14 mouse cellular contexts compared by ENCODE assay signal in genomic region chr7:43309069-43309468, GRCm38 (mm10). TPM values are rescaled to one million over a fixed set of nuclear protein-coding genes. Genes with fewer than 3 reads are reported as not detected.
DNase-seq lines count a peak whose midpoint lies in the region; ATAC-seq lines count a peak whose summit lies in the region.
"Had no signal": no experiment of that assay in that cellular context is flagged by ENCODE, and none has a peak within 500 bp of the region (broad histone marks: within the 10 kb centered on the region; RNA-seq: fewer than 3 reads in every experiment).

No protein-coding gene starts in this region.

- no peak overlapping the region for H3K4me2 ChIP-seq in kidney, embryonic 15.5 days
- no peak overlapping the region for H3K4me2 ChIP-seq in heart, embryonic 16.5 days (ENCODE audit: low read depth, low read length)
- no peak overlapping the region for H3K4me2 ChIP-seq in midbrain, embryonic 16.5 days (ENCODE audit: low read length)
- H3K4me2 ChIP-seq: hindbrain, embryonic 15.5 days; liver, embryonic 12.5 days had no signal

- peaks cover 57% of the 10 kb centered on the region for H3K36me3 ChIP-seq in kidney, embryonic 15.5 days
- H3K36me3 ChIP-seq in heart, embryonic 16.5 days (ENCODE audit: control insufficient read depth, insufficient read depth), result peaks cover 20% of the 10 kb centered on the region
- peaks cover 18% of the 10 kb centered on the region for H3K36me3 ChIP-seq in midbrain, embryonic 16.5 days (ENCODE audit: control insufficient read depth, insufficient read depth, low read length)

- H3K9ac ChIP-seq in kidney, embryonic 15.5 days, result no peak overlapping the region
- no peak overlapping the region for H3K9ac ChIP-seq in heart, embryonic 16.5 days (ENCODE audit: low read length)
- H3K9ac ChIP-seq in midbrain, embryonic 16.5 days (ENCODE audit: low read depth, low read length), result no peak overlapping the region
- H3K9ac ChIP-seq: hindbrain, embryonic 15.5 days; liver, embryonic 12.5 days had no signal

- no peak for ATAC-seq in kidney, embryonic 15.5 days (replicated peaks; ENCODE audit: low FRiP score)
- ATAC-seq in heart, embryonic 16.5 days (replicated peaks; ENCODE audit: extremely low read depth, insufficient read depth, low FRiP score), result no peak
- ATAC-seq in midbrain, embryonic 16.5 days, result no peak
- ATAC-seq: liver, embryonic 12.5 days had no signal

- no peaks in the 10 kb centered on the region for H3K27me3 ChIP-seq in kidney, embryonic 15.5 days
- H3K27me3 ChIP-seq in heart, embryonic 16.5 days (ENCODE audit: control insufficient read depth, insufficient read depth, low read length), result no peaks in the 10 kb centered on the region
- no peaks in the 10 kb centered on the region for H3K27me3 ChIP-seq in midbrain, embryonic 16.5 days (ENCODE audit: control insufficient read depth, insufficient read depth, low read depth, low read length)
- H3K27me3 ChIP-seq: hindbrain, embryonic 15.5 days; liver, embryonic 12.5 days had no signal

- 69% methylated on average over 2 of the region's 2 CpGs for WGBS in kidney, embryonic 15.5 days
- 73% methylated on average over 2 of the region's 2 CpGs for WGBS in heart, embryonic 16.5 days
- 97% methylated on average over 2 of the region's 2 CpGs for WGBS in midbrain, embryonic 16.5 days

- peaks cover 26% of the 10 kb centered on the region for H3K4me1 ChIP-seq in kidney, embryonic 15.5 days
- H3K4me1 ChIP-seq in heart, embryonic 16.5 days (ENCODE audit: control insufficient read depth, insufficient read depth, low read length), result peaks cover 28% of the 10 kb centered on the region
- peaks cover 19% of the 10 kb centered on the region for H3K4me1 ChIP-seq in midbrain, embryonic 16.5 days (ENCODE audit: control insufficient read depth, insufficient read depth, low read length)

- peak; percentile 48 for DNase-seq in adrenal gland, postnatal 10 days
- DNase-seq in adrenal gland, postnatal 4 days (ENCODE audit: low spot score in 2 of 2), result no peak
- no peak for DNase-seq in kidney, adult 8-10 months
- DNase-seq in A20 (ENCODE audit: low read depth, low spot score), result peak; percentile 22
- no peak for DNase-seq in layer of hippocampus, adult 18-20 months (ENCODE audit: low spot score in 2 of 2)
- DNase-seq: cerebellum, postnatal 25 days; thymus, postnatal 14 days had no signal

- H3K4me3 ChIP-seq in kidney, embryonic 15.5 days (replicated peaks), result no peak overlapping the region
- H3K4me3 ChIP-seq in heart, embryonic 16.5 days (ENCODE audit: low read length), result no peak overlapping the region
- H3K4me3 ChIP-seq in midbrain, embryonic 16.5 days (ENCODE audit: low read depth, low read length), result no peak overlapping the region
- H3K4me3 ChIP-seq: hindbrain, embryonic 15.5 days; liver, embryonic 12.5 days had no signal

- H3K9me3 ChIP-seq in kidney, embryonic 15.5 days (replicated peaks), result no peaks in the 10 kb centered on the region
- no peaks in the 10 kb centered on the region for H3K9me3 ChIP-seq in heart, embryonic 16.5 days (replicated peaks; ENCODE audit: control insufficient read depth, low read length)
- H3K9me3 ChIP-seq in midbrain, embryonic 16.5 days (replicated peaks; ENCODE audit: control insufficient read depth, low read length, poor library complexity, severe bottlenecking), result no peaks in the 10 kb centered on the region
- H3K9me3 ChIP-seq: G1E; hindbrain, embryonic 15.5 days; liver, embryonic 12.5 days had no signal

- peak overlapping the region; percentile 37; the same call in 1 of the 2 replicates for H3K27ac ChIP-seq in kidney, embryonic 15.5 days
- peak overlapping the region; percentile 14; the same call in 1 of the 2 replicates for H3K27ac ChIP-seq in heart, embryonic 16.5 days (ENCODE audit: low read length)
- no peak overlapping the region for H3K27ac ChIP-seq in midbrain, embryonic 16.5 days (ENCODE audit: low read length)
- H3K27ac ChIP-seq: hindbrain, embryonic 15.5 days; liver, embryonic 12.5 days had no signal

RNA-seq across cellular contexts. Expression of gene Zfp715, which starts 4.0 kb away (rescaled TPM):
- total RNA-seq in adrenal gland, postnatal 10 days (2021), result 10 to 100 TPM; 14.3 to 19.4 TPM
- 10 to 100 TPM; 19.0 to 19.5 TPM for total RNA-seq in adrenal gland, postnatal 4 days (2021)
- polyA plus RNA-seq in kidney, embryonic 15.5 days (2015; fragmentation: Nextera tagmentation; extraction: Ambion mirVana), result 13.1 and 14.1 TPM in 2 replicates
- polyA plus RNA-seq in heart, embryonic 16.5 days (2015; fragmentation: Nextera tagmentation; extraction: Ambion mirVana), result 10.6 and 12.2 TPM in 2 replicates
- polyA plus RNA-seq in midbrain, embryonic 16.5 days (2015; fragmentation: Nextera tagmentation; extraction: Ambion mirVana), result 24.6 and 26.0 TPM in 2 replicates
- total RNA-seq in layer of hippocampus, adult 18-20 months (2021), result 10 to 100 TPM; 20.9 to 22.5 TPM

RNA-seq across cellular contexts. Expression of gene Siglecf, which starts 42.1 kb away (rescaled TPM):
- under 1 TPM in 1 of 2 experiments, not detected in 1; 0.24 TPM for total RNA-seq in adrenal gland, postnatal 10 days (2021)
- total RNA-seq in adrenal gland, postnatal 4 days (2021), result under 1 TPM in 1 of 2 experiments, not detected in 1; 0.17 TPM
- 0.10 and 0.18 TPM in 2 replicates for polyA plus RNA-seq in kidney, embryonic 15.5 days (2015; fragmentation: Nextera tagmentation; extraction: Ambion mirVana)
- 0.24 and 0.28 TPM in 2 replicates for polyA plus RNA-seq in heart, embryonic 16.5 days (2015; fragmentation: Nextera tagmentation; extraction: Ambion mirVana)
- polyA plus RNA-seq in midbrain, embryonic 16.5 days (2015; fragmentation: Nextera tagmentation; extraction: Ambion mirVana), result 0.18 and 0.22 TPM in 2 replicates
- 1 to 10 TPM; 1.1 to 1.3 TPM for total RNA-seq in layer of hippocampus, adult 18-20 months (2021)
- total RNA-seq: gastrocnemius, adult 18-20 months had no signal

Comparison
In these comparisons a context has a peak if more than half of its experiments do, and no peak if none do; other contexts are left out.
1. DNase-seq: peak in adrenal gland, postnatal 10 days (single experiment) and A20 (single experiment); none in adrenal gland, postnatal 4 days (0 of 2), kidney, adult 8-10 months (0 of 2) and layer of hippocampus, adult 18-20 months (0 of 2).